Mouse (Mus musculus) right cerebral cortex, adult 18-20 months (tissue): ENCODE measurements around the gene Ube2g2.
A peak's percentile ranks its signal among the peaks of the same experiment; 100 is the strongest.

ENCODE experiments used
- DNase-seq: peaks from one replicate; pipeline ENCODE4 v3.0.0; 2022; ENCODE audit warnings: mixed read lengths

Gene Ube2g2

GRCm38 (mm10) chr10:77606855-77607254 is 15.2 kb upstream of the Ube2g2 start:
- no peak for DNase-seq

- DNase-seq: no peak
Observed at GRCm38 (mm10) chr10:77607441-77607840, 14.6 kb upstream of the Ube2g2 start.

DNA sequence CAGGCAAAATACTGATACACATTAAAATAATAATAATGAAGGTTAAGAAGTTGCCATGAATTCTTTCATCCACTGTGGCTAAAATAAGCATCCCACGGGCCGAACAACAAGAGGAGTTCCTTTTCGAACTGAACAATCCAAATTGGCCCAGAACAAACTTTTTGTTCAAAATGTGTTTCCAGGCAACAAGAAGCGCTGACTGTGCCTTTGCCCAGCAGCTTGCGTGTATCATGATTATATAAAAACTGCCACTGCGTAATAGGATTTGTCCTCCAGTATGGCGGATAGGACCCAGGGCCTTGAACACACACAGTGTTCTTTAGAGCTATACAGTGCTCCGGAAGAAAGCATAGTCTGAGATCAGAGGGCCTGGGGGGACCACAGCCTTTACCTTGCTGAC is 13.5 kb upstream of the Ube2g2 start:
- DNase-seq: no peak

DNA sequence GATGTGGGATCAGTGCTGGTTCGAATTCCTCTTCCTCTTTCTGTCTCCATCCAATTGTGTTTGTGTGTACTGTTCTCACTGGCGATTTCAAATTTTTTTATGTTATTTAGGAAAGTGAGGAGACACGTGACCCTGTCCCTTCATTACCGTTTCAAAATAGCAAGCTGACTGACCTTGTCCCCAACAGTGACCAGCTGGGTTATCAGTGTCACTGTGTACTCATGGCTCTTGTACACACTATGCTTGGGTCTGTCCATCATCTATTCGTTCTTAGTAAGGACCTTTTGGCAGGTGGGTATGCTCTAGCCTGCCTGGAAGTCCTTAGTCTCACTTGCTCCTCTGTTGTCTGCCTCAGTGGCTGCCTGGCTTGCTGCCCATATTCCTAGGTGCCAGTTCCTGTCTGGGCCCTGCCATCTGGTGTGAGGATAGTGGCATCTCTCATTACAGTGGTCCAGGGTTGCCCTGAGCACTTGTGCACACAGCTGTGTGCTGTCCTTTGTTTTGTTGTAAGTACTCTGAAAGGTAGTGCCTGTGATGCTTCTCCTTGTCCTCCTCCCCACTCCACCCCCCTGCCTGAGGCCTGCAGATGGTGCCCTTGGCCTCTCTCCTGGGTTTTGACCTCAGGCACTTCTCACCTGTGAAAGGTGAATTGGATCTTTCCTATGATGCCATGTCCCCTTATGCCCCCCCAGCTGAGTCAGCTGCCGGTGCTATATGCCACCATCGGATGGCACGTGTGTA is 11.7 kb upstream of the Ube2g2 start:
- DNase-seq: no peak

GRCm38 (mm10) chr10:77613409-77613808 is 8.7 kb upstream of the Ube2g2 start:
- no peak for DNase-seq

DNA sequence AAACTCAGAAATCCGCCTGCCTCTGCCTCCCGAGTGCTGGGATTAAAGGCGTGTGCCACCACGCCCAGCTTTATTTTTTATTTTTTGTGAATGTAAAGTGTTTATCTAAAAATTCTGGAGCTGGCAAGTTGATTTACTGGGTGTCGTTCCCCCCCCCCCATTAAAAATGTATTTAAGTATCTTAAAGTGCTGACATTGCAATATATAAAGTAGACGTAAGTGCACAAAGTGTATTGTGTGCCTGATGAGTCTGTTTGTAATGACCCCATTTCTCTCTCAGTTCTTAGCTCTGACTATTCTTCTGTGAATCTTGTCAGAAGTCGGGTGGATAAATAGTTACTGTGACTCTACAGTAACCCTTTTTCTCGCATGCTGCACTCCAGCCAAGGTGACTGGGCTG is 6.4 kb upstream of the Ube2g2 start:
- DNase-seq: no peak

- no peak for DNase-seq
Observed at GRCm38 (mm10) chr10:77616166-77616565, 5.9 kb upstream of the Ube2g2 start.

DNA sequence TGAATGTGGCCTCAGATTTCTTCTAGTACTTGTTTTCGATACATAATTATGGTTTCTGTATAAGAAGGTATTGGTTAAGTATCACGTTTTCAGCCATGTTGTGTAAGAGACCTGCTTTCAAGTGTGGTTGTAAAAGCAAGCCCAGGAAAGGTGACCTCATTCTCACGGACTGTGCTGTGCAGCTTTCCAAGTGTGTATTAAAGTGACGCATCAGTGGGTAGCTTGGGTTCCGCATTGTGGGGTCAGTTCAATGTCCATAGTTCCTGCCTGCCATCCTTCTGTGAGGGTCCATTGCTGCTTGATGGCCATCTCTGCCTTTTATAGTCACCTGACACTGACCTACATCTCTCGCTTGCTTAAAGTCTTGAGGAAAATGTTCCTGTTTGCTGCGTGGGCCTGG is 5.1 kb upstream of the Ube2g2 start:
- DNase-seq: no peak

DNA sequence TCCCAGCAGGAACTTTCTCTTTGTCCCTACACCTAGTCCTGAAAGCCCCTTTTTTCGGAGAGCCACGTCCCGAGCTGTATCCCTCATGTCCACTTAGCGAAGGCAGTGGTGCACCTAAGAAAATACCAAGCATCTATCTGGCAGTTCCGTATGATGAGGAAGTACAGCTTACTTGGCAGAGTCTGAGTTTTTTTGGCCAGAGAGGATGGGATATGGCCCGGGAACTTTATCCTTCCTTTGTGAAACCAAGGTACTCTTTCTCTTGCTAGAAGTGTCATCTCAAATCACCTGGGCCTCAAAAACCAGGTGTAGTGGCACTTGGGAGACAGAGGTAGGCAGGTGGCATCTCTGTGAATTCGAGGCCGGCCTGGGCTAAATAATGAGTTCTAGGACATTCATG is 529 bp upstream of the Ube2g2 start:
- no peak for DNase-seq

DNA sequence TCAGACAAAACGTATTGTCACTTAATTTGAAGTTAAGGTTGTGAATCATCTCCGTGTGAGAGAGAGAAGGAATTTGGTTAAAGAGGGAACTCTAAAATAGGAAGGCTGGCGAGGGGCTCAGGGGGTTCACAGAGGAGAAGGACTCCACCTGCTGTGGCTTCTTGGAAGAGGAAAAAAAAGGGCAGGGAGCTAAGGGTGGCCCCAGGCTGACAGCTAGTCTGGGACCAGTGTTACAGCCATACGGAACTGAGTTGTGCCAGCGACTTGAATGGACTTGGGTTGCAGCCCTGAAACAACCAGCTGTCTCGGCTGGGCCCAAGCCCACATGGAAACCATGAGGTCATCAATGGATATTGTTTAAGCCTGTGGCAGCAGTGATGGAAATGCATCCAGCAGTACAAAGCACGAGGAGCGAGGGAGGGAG is 1.0 kb downstream of the Ube2g2 start:
- peak; percentile 48 for DNase-seq

GRCm38 (mm10) chr10:77623639-77624400 is 1.7 kb downstream of the Ube2g2 start:
- DNase-seq: no peak

DNA sequence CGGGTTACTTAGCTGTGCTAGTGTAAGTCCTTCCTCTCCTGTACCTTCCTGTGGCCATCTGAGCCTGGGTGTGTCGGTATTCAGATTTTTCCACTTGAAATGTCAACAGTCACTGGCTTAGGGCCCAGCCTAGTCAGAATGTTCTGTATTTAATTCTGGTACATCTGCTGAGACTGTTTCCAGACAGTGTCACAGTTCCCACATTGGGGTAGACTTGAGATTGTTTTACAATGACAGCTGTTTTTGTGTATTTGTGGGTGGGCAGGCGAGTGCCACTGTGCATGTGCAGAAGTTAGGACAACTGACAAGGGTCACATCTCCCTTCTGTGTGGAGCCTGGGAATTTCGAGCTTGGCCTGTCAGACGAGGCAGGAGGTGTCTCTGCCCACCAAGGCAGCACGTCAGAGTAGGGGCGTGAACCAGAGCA is 2.5 kb downstream of the Ube2g2 start:
- peak; percentile 58 for DNase-seq

DNA sequence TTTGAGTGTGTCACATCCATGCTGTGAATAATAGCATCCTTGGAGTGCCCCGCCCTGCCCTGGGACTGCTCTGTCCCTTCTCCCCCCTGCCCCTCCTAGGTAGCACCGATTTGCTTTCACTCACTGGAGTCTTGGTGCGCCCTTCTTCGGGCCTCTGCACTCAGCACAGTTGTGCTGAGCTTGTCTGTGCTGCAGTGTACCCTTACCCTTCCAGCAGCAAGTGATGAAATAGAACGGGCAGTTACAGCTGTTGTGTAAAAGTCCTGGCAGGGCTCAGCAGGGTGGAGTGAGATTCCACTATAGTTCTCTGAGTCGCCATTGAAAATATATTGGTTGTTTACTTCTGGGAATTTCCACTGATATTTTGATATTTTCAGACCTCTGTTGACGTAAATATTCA is 4.0 kb downstream of the Ube2g2 start:
- no peak for DNase-seq

DNA sequence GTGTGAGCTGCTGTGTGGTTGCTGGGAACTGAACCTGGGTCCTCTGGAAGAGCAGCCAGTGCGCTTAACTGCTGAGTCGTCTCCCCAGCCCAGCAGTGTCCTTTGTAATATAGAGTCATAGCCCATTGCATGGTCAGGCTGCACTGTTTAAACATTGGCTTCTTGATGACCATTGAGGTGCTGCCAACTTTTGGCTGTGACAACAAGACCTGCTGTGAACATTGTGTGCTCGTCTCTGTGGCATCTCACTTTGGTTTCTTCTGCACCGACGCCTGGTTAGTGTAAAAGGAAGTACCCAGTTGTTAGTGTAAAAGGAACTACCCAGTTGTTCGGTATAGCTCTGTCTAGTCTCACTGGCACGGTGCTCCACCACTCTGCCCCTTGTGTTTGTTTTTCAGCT is 4.5 kb downstream of the Ube2g2 start:
- no peak for DNase-seq

GRCm38 (mm10) chr10:77627497-77627896 is 5.4 kb downstream of the Ube2g2 start:
- DNase-seq: peak; percentile 73

GRCm38 (mm10) chr10:77629163-77629562 is 7.1 kb downstream of the Ube2g2 start:
- DNase-seq: no peak

DNA sequence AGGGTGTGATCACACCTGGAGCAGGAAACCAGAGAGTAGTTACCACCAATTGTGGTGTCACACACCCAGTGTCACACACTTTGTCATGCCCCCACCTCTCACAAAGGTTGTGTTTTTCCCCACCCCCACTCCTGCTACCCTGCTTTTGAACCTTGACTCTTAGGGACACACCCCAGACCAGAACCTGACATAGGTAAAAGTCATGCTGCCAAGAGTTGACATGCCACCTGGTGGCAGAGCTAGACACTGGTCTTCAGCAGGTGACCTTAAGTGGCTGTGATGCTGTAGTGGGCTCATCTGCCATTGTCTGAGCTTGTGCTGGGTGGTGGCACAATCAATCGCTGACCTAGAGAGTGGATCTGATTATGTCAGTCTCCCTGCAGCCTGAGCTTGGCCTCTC is 7.9 kb downstream of the Ube2g2 start:
- no peak for DNase-seq

- no peak for DNase-seq
Observed at GRCm38 (mm10) chr10:77634016-77634415, 11.9 kb downstream of the Ube2g2 start.

GRCm38 (mm10) chr10:77634452-77635231 is 12.6 kb downstream of the Ube2g2 start:
- no peak for DNase-seq

- DNase-seq: peak; percentile 54
Observed at GRCm38 (mm10) chr10:77636234-77636922, 14.3 kb downstream of the Ube2g2 start.

- no peak for DNase-seq
Observed at GRCm38 (mm10) chr10:77638956-77639355, 16.9 kb downstream of the Ube2g2 start.

- DNase-seq: no peak
Observed at GRCm38 (mm10) chr10:77643160-77643559, 21.1 kb downstream of the Ube2g2 start.

- no peak for DNase-seq
Observed at GRCm38 (mm10) chr10:77645571-77645970, 23.5 kb downstream of the Ube2g2 start.
